Mouse (Mus musculus) hindbrain, embryonic 11.5 days (tissue): ENCODE measurements at regions not wholly inside any gene's neighbourhood (a gene's known extent, or its start where the extent isn't known, plus 50 kb on each side); places are given as distances from the start of the nearest gene placed in this dataset.
A peak's percentile ranks its signal among the peaks of the same experiment; 100 is the strongest.

ENCODE experiments used
- ATAC-seq: fragments of 200-750 bp; cut with Nextera tagmentation; 2 replicates; pipeline ENCODE4 v1.8.0; 2017; ENCODE audit warnings: mild to moderate bottlenecking, moderate TSS enrichment, moderate library complexity; ENCODE audit not compliant: low FRiP score
- DNase-seq: peaks from one replicate; pipeline ENCODE4 v3.0.0-alpha.2; 2015; ENCODE audit warnings: low spot score
- H3K27ac ChIP-seq: fragments of 300-500 bp; sonication (generic); 2 replicates; pipeline ENCODE4 v1.5.1; 2014; ENCODE audit warnings: mild to moderate bottlenecking, low read depth, low read length
- H3K27me3 ChIP-seq: fragments of 300-500 bp; sonication (generic); 2 replicates; pipeline ENCODE4 v1.6.1; 2014; ENCODE audit warnings: mild to moderate bottlenecking, low read length, moderate library complexity, mixed read lengths; ENCODE audit not compliant: control insufficient read depth, insufficient read depth
- H3K36me3 ChIP-seq: fragments of 300-500 bp; sonication (generic); 2 replicates; pipeline ENCODE4 v1.6.1; 2014; ENCODE audit warnings: mild to moderate bottlenecking, low read length, moderate library complexity, mixed read lengths; ENCODE audit not compliant: control insufficient read depth, insufficient read depth
- H3K4me1 ChIP-seq: fragments of 300-500 bp; sonication (generic); replicated peaks from 2 replicates; pipeline ENCODE4 v1.6.1; 2014; ENCODE audit warnings: low read length, mixed read lengths; ENCODE audit not compliant: control insufficient read depth, insufficient read depth
- H3K4me2 ChIP-seq: fragments of 300-500 bp; sonication (generic); replicated peaks from 2 replicates; pipeline ENCODE4 v1.6.1; 2014; ENCODE audit warnings: mild to moderate bottlenecking, low read depth, low read length
- H3K4me3 ChIP-seq: fragments of 300-500 bp; sonication (generic); 2 replicates; pipeline ENCODE4 v1.5.1; 2014; ENCODE audit warnings: low read depth, low read length
- H3K9ac ChIP-seq: fragments of 300-500 bp; sonication (generic); 2 replicates; pipeline ENCODE4 v1.6.1; 2014; ENCODE audit warnings: low read depth, low read length
- H3K9me3 ChIP-seq: fragments of 300-500 bp; sonication (generic); 2 replicates; pipeline ENCODE4 v1.6.1; 2016; ENCODE audit warnings: low read length; ENCODE audit not compliant: control insufficient read depth
- WGBS: fragments of 180-500 bp; shearing (Covaris S2); extraction: QIAGEN DNeasy Blood & Tissue Kit; methylation state at CpG from one replicate; pipeline ENCODE4 v1.1.7; 2014; 5-methylcytosine and 5-hydroxymethylcytosine counted together

DNA sequence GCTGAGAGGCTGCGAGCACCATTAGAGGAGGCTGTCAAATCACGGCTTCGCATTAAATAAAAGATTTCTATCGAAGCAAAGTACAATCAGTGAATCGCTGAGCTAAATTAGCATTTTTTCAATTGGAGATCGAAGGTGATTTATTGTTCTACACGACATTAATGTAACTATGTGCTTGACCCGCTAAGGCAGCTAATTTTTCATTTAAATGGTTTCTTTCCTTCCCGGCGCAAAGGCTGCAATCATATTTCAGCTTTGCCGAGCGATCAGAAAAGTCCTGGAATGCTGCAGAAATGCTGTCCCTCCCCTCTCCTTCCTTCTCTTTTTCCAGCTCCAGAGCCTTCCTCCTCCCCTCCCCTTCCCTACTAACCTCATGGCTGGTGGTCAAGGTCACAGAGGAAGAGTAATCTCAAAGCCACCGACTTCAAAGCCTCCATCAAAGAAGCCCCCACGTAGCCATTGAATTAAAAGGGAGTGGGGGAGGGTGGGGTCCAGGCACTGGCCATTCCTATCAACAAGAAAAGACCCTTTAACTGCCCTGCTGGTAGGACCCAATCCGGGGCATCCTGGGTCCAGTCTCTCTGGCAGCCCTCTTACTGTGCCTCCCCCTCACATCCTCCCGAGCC lies 387.8 kb downstream of the Sorl1 start:
- peak overlapping the region; percentile 29 for H3K4me3 ChIP-seq
- peak overlapping the region; percentile 96 for H3K27ac ChIP-seq
- no peaks in the 10 kb centered on the region for H3K9me3 ChIP-seq
- H3K4me1 ChIP-seq = peaks cover 2% of the 10 kb centered on the region; the same call in 1 of the 2 replicates
- peak overlapping the region; percentile 63; the same call in 1 of the 2 replicates for H3K9ac ChIP-seq
- WGBS = 2% methylated on average over 16 of the region's 16 CpGs
- no peaks in the 10 kb centered on the region for H3K36me3 ChIP-seq
- no peaks in the 10 kb centered on the region for H3K27me3 ChIP-seq
- peak overlapping the region; percentile 46 for H3K4me2 ChIP-seq
- ATAC-seq = peak; percentile 89
- DNase-seq = peak; percentile 80

DNA sequence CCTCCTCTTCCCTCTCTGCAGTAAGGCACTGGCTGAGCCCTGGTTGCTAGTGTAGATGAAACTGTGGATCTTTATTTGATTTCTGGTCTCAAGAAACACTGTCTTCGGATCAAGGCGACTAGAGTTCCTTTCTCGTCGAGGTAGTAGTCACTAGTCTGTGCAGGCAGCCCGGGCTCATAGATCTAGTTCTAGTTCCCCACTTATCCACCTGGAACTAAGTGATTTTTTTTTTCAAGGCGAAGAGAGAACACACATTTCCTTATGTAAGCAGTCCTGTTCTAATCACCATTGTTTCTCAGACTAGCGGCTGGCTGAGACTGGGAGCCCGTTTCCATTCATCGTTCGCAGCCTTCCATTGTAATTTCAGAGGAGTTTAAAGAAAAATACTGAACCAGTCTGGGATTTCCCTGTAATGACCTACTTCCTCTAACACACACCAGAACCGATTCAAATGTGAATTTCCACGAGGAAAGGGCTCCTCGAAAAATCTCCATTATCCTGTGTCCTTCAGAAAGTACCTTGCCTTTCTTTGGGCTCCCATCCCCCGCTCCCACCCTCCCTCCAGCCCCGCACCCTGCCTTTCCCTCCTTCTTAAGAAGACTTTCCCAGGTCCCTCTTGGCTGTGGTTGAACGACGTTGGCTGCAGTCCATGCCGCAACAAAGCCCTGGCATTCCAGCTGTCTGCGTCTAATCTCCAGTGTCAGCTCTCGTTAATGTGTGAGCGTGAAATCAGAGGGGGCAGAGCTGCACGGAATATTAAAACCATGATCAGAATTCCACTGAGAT lies 388.5 kb downstream of the Sorl1 start:
- H3K4me1 ChIP-seq = peaks cover 2% of the 10 kb centered on the region; the same call in 1 of the 2 replicates
- WGBS = under 1% methylated on average over 22 of the region's 22 CpGs
- no peaks in the 10 kb centered on the region for H3K36me3 ChIP-seq
- H3K27ac ChIP-seq = peak overlapping the region; percentile 96
- H3K4me3 ChIP-seq = peak overlapping the region; percentile 29
- H3K27me3 ChIP-seq = no peaks in the 10 kb centered on the region
- ATAC-seq = peak; percentile 89
- DNase-seq = peak; percentile 85
- H3K4me2 ChIP-seq = peak overlapping the region; percentile 46
- H3K9ac ChIP-seq = peak overlapping the region; percentile 63
- H3K9me3 ChIP-seq = no peaks in the 10 kb centered on the region

DNA sequence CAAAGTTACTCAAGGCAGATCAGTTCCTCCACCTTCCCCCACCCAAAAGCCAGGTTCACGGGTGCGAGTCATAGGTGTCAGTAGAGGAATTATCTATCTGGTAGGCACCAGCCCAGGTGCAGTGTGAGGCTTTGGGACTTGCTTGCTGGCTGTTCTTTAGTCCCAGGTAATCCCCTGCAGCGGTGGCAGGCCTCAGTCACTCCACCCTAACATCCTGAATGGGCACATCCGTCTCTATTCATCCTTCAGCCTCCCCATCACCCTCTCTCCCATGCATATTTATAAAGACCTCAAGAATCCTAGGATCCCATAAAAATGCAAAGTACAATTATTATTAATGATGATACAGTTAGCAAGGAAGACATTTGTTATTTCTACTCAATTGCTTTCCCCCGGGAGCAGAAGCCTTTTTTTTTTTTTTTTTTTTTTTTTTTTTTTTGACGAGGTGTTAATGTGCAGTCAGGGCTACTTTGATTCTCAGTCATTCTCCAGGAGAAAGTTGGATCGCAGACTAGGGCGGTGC lies 389.1 kb downstream of the Sorl1 start:
- peak overlapping the region; percentile 46 for H3K4me2 ChIP-seq
- 14% methylated on average over 8 of the region's 8 CpGs for WGBS
- H3K4me3 ChIP-seq = peak overlapping the region; percentile 29
- H3K36me3 ChIP-seq = no peaks in the 10 kb centered on the region
- H3K9me3 ChIP-seq = no peaks in the 10 kb centered on the region
- no peaks in the 10 kb centered on the region for H3K27me3 ChIP-seq
- ATAC-seq = no peak
- peak overlapping the region; percentile 96 for H3K27ac ChIP-seq
- peaks cover 2% of the 10 kb centered on the region; the same call in 1 of the 2 replicates for H3K4me1 ChIP-seq
- H3K9ac ChIP-seq = peak overlapping the region; percentile 63
- DNase-seq = peak; percentile 25

DNA sequence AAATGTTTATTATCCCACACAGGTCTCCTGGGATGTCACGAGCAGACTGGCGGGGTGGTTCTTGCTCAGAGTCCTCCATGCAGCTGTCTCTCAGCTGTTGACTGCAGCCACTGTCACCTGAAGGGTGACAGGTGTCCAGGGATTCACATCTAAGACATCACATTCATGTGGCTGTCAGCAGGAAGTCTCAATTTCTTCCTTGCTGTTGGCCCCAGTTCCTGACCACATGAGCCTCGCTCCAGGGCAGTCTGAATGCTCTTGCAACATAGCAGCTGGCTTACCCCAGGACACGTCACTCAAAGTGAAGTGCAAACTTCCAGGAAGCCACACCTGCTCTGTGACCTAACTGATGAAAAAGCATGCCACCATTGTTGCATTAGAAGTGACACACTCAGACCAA lies 402.5 kb downstream of the Sorl1 start:
- Histone ChIP-seq H3K4me1 (no peaks in the 10 kb centered on the region), H3K4me3 (no peak overlapping the region), H3K27me3 (no peaks in the 10 kb centered on the region), H3K4me2 (no peak overlapping the region), H3K27ac (no peak overlapping the region), H3K9me3 (no peaks in the 10 kb centered on the region), H3K9ac (no peak overlapping the region), H3K36me3 (no peaks in the 10 kb centered on the region)
- ATAC-seq (no peak), DNase-seq (no peak)
- 81% methylated on average over 4 of the region's 4 CpGs for WGBS

DNA sequence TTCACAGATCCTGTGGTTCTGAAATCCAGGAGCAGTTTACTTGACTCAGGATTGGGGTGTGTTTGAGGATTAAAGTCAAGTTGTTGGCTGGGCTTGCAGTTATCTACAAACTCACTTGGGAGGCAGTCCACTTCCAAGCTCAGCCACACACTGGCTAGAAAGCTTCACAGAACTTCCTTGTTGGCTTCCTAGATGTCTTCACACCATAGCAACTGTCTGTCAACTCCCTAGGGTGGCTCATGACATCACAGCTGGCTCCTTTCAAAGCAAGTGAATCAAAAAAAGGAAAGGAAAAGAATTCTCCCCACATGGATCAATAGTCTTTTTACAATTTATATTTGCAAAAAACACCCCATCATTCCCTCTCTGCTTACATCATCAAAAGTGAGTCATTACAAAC lies 408.9 kb downstream of the Sorl1 start:
- Histone ChIP-seq H3K4me2 (no peak overlapping the region), H3K27me3 (no peaks in the 10 kb centered on the region), H3K4me3 (no peak overlapping the region), H3K27ac (no peak overlapping the region), H3K9ac (no peak overlapping the region), H3K9me3 (no peaks in the 10 kb centered on the region), H3K36me3 (no peaks in the 10 kb centered on the region), H3K4me1 (no peaks in the 10 kb centered on the region)
- DNase-seq (no peak), ATAC-seq (no peak)

DNA sequence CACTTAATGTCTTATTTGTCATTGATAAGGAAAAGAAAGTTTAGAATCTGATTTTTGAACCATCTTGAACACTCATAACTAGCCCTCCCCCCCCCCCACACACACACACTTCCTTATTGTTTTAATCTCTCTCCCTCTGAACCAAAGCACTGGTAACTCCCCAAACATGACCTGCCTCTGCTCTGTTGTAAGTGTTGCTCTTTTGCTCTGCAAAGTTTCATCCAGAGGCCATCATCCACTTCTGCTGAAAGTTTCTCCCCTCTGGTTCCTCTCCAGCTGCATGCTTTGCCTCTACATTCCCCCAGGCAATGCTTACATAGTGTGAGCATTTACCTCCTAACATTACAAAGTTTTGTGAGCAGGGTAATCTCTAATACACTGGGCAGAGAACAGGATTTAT lies 418.1 kb downstream of the Sorl1 start:
- ATAC-seq (no peak), DNase-seq (no peak)
- Histone ChIP-seq H3K36me3 (no peaks in the 10 kb centered on the region), H3K27ac (no peak overlapping the region), H3K4me2 (no peak overlapping the region), H3K27me3 (no peaks in the 10 kb centered on the region), H3K9ac (no peak overlapping the region), H3K4me1 (no peaks in the 10 kb centered on the region), H3K9me3 (no peaks in the 10 kb centered on the region), H3K4me3 (no peak overlapping the region)

DNA sequence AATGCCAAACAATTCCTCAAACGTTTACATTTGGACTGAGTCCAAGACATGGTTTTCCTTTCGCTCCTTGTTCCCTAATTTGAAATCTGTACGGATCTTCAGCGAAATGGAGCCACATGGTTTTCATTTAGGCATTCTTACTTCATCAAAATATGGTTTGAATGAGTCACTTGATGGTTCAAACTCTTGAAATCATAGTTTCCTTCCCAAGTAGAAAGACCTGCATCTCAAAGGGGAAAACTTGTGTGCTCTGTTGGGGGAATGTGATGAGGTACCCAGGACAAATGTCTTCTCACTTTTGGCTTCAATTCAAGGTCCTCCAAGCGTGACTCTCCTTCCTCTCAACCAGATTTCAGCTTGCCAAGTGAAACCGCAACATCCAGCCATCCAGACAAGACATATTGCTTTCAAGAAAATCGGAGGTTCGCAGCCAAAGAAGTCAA lies 418.6 kb downstream of the Sorl1 start:
- ATAC-seq = no peak
- H3K27me3 ChIP-seq = no peaks in the 10 kb centered on the region
- H3K9me3 ChIP-seq = no peaks in the 10 kb centered on the region
- no peak overlapping the region for H3K4me2 ChIP-seq
- H3K36me3 ChIP-seq = no peaks in the 10 kb centered on the region
- H3K4me1 ChIP-seq = 0 out of 2 replicates have a peak, but pooled peaks cover 2% of the 10 kb centered on the region
- H3K27ac ChIP-seq = no peak overlapping the region
- H3K4me3 ChIP-seq = no peak overlapping the region
- no peak overlapping the region for H3K9ac ChIP-seq
- WGBS = 67% methylated on average over 8 of the region's 8 CpGs
- no peak for DNase-seq

DNA sequence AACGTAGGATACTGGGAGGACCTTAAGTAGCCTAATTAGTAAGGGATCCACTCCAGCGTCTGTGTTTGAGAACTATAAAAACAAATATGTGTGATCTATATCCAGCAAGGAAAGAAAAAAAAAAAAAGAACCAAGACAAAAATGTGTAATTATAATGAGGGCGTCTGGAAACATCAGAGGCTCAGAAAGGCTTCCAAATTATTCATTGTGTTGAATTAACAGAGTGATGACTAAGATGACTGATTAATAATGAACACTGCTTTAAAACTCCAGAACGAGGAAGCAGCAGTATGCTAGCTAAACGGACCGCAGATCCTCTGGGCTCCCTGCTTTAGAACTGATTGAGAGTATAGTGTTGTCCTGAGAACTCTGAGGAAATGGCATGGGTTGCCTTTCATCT lies 421.0 kb downstream of the Sorl1 start:
- ATAC-seq (no peak), DNase-seq (no peak)
- Histone ChIP-seq H3K9me3 (no peaks in the 10 kb centered on the region), H3K27ac (no peak overlapping the region), H3K4me1 (0 out of 2 replicates have a peak, but pooled peaks cover 2% of the 10 kb centered on the region), H3K4me2 (no peak overlapping the region), H3K27me3 (no peaks in the 10 kb centered on the region), H3K4me3 (no peak overlapping the region), H3K9ac (no peak overlapping the region), H3K36me3 (no peaks in the 10 kb centered on the region)
- 81% methylated on average over 6 of the region's 6 CpGs for WGBS
